Mouse (Mus musculus): Measurements from ENCODE around the gene Dlx1. TPM values are rescaled to one million over a fixed set of nuclear protein-coding genes. Genes with fewer than 3 reads are reported as not detected.
A peak's percentile ranks its signal among the peaks of the same experiment; 100 is the strongest.

The Dlx1 gene
- polyA plus RNA-seq (2015; fragmentation: Nextera tagmentation; extraction: Ambion mirVana): 31.5 and 55.5 TPM in 2 replicates

DNA sequence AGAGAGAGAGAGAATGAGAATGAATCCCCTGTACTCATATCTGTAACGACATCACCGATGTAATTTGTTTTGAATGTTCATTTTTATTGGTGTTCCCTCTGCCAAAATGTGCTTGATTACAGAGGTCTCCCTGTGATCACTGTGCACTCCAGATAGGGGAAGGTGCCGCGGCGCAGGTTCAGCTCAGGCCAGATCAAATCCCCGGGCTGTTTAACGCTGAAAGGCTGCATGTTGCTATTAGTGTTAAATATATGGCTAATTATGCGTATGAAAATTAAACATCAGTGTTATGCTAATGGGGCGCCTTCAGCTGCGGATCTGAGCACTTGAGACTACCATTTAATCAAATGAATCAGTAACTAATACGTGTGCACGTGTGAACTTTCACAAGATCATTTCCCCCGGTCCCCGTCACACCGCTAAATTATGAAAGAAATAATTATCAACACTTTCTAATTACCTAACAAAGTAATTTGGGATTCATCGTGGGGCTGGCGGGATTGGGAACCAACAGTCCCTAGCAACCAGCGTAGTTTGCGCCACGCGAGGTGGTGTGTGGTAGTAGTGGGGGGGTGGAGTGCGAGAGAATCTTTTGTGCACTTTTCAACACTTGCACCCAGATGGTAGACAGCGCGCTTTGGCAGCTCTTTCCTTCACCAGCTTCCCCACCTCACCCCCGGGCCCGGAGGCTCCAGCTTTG, at the start of gene Dlx1:
Gene Dlx1 (plus strand): TSS at position 100 of the 700 bp plus-strand sequence.
- Histone ChIP-seq H3K36me3 (ENCODE audit: control insufficient read depth, insufficient read depth, low read length) (no peaks in the 10 kb centered on the region), H3K4me2 (ENCODE audit: low read length) (peak within 1 kb of the TSS; percentile 48), H3K9me3 (replicated peaks; ENCODE audit: control insufficient read depth, low read length, poor library complexity, severe bottlenecking) (no peaks in the 10 kb centered on the region), H3K9ac (ENCODE audit: low read depth, low read length) (peak within 1 kb of the TSS; percentile 59; the same call in 1 of the 2 replicates), H3K4me3 (ENCODE audit: low read depth, low read length) (peak within 1 kb of the TSS; percentile 39), H3K27ac (ENCODE audit: low read length) (peak within 1 kb of the TSS; percentile 63), H3K4me1 (ENCODE audit: control insufficient read depth, insufficient read depth, low read length) (peaks cover 8% of the 10 kb centered on the region; the same call in 1 of the 2 replicates), H3K27me3 (ENCODE audit: control insufficient read depth, insufficient read depth, low read depth, low read length) (peaks cover 82% of the 10 kb centered on the region)
- WGBS: under 1% methylated on average over 26 of the region's 26 CpGs
- no peak for ATAC-seq

DNA sequence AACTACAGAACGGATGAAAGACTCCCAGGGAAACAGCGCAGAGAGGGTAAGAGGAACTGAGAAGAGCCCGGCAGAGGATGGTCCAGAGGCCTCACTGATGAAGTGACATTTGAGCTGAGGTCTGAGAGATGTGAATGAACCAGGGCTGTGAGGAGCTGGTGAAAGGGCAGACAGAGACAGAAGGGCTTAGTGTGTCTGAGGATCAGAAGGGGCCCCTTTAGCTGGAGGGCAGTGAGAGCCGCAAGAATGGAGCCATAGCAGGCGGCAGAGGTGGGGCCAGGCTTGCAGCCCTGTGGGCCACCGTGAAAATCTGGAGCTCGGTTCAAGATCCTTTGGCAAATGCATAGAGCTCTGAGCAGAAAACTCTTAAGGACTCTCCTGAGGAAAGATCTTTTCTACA, 48.0 kb upstream of the Dlx1 start:
- Histone ChIP-seq H3K9ac (ENCODE audit: low read depth, low read length) (no peak overlapping the region), H3K9me3 (replicated peaks; ENCODE audit: control insufficient read depth, low read length, poor library complexity, severe bottlenecking) (no peaks in the 10 kb centered on the region), H3K4me2 (ENCODE audit: low read length) (no peak overlapping the region), H3K4me1 (ENCODE audit: control insufficient read depth, insufficient read depth, low read length) (no peaks in the 10 kb centered on the region), H3K27ac (ENCODE audit: low read length) (no peak overlapping the region), H3K27me3 (ENCODE audit: control insufficient read depth, insufficient read depth, low read depth, low read length) (no peaks in the 10 kb centered on the region), H3K4me3 (ENCODE audit: low read depth, low read length) (no peak overlapping the region), H3K36me3 (ENCODE audit: control insufficient read depth, insufficient read depth, low read length) (no peaks in the 10 kb centered on the region)
- ATAC-seq: no peak
- WGBS: 12% methylated on average over 7 of the region's 7 CpGs

DNA sequence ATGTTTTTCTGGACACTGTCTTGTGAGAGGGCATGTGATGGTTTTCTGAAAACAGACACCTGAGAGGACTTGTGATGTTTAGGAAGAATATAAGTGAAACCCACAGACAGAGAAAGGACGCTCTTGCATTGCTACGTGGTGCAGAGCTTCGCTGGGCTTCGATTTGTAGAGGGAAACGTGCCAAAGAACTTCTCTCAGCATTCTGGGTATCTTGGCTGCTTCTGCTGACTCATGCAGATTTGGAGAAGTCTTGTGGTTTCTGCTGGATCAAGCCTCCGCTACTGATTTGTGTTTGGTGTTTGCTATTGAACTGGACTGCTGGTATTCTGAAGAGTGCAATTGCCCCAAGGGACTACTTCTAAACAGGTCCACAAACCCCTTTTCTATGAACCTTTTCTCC, 46.1 kb upstream of the Dlx1 start:
- H3K4me3 ChIP-seq (ENCODE audit: low read depth, low read length): no peak overlapping the region
- no peak overlapping the region for H3K9ac ChIP-seq (ENCODE audit: low read depth, low read length)
- H3K4me2 ChIP-seq (ENCODE audit: low read length): no peak overlapping the region
- 85% methylated on average over 6 of the region's 6 CpGs for WGBS
- H3K9me3 ChIP-seq (replicated peaks; ENCODE audit: control insufficient read depth, low read length, poor library complexity, severe bottlenecking): no peaks in the 10 kb centered on the region
- H3K27ac ChIP-seq (ENCODE audit: low read length): no peak overlapping the region
- no peak for ATAC-seq
- no peaks in the 10 kb centered on the region for H3K36me3 ChIP-seq (ENCODE audit: control insufficient read depth, insufficient read depth, low read length)
- H3K27me3 ChIP-seq (ENCODE audit: control insufficient read depth, insufficient read depth, low read depth, low read length): no peaks in the 10 kb centered on the region
- no peaks in the 10 kb centered on the region for H3K4me1 ChIP-seq (ENCODE audit: control insufficient read depth, insufficient read depth, low read length)

- Histone ChIP-seq H3K9ac (ENCODE audit: low read depth, low read length) (no peak overlapping the region), H3K4me2 (ENCODE audit: low read length) (no peak overlapping the region), H3K27me3 (ENCODE audit: control insufficient read depth, insufficient read depth, low read depth, low read length) (no peaks in the 10 kb centered on the region), H3K4me1 (ENCODE audit: control insufficient read depth, insufficient read depth, low read length) (no peaks in the 10 kb centered on the region), H3K36me3 (ENCODE audit: control insufficient read depth, insufficient read depth, low read length) (no peaks in the 10 kb centered on the region), H3K4me3 (ENCODE audit: low read depth, low read length) (no peak overlapping the region), H3K27ac (ENCODE audit: low read length) (no peak overlapping the region), H3K9me3 (replicated peaks; ENCODE audit: control insufficient read depth, low read length, poor library complexity, severe bottlenecking) (no peaks in the 10 kb centered on the region)
- WGBS: 64% methylated on average over 10 of the region's 10 CpGs
- no peak for ATAC-seq
Measured at GRCm38 (mm10) chr2:71483046-71483716, 44.7 kb upstream of the Dlx1 start.

- no peak overlapping the region for H3K9ac ChIP-seq (ENCODE audit: low read depth, low read length)
- no peak overlapping the region for H3K4me3 ChIP-seq (ENCODE audit: low read depth, low read length)
- H3K27me3 ChIP-seq (ENCODE audit: control insufficient read depth, insufficient read depth, low read depth, low read length): no peaks in the 10 kb centered on the region
- no peaks in the 10 kb centered on the region for H3K9me3 ChIP-seq (replicated peaks; ENCODE audit: control insufficient read depth, low read length, poor library complexity, severe bottlenecking)
- H3K4me1 ChIP-seq (ENCODE audit: control insufficient read depth, insufficient read depth, low read length): no peaks in the 10 kb centered on the region
- H3K4me2 ChIP-seq (ENCODE audit: low read length): no peak overlapping the region
- H3K36me3 ChIP-seq (ENCODE audit: control insufficient read depth, insufficient read depth, low read length): no peaks in the 10 kb centered on the region
- 30% methylated on average over 5 of the region's 5 CpGs for WGBS
- no peak overlapping the region for H3K27ac ChIP-seq (ENCODE audit: low read length)
- no peak for ATAC-seq
Measured at GRCm38 (mm10) chr2:71483717-71484066, 44.2 kb upstream of the Dlx1 start.

GRCm38 (mm10) chr2:71491295-71491694, 36.6 kb upstream of the Dlx1 start:
- H3K4me2 ChIP-seq (ENCODE audit: low read length): no peak overlapping the region
- no peak for ATAC-seq
- no peak overlapping the region for H3K9ac ChIP-seq (ENCODE audit: low read depth, low read length)
- H3K4me3 ChIP-seq (ENCODE audit: low read depth, low read length): no peak overlapping the region
- no peak overlapping the region for H3K27ac ChIP-seq (ENCODE audit: low read length)
- H3K4me1 ChIP-seq (ENCODE audit: control insufficient read depth, insufficient read depth, low read length): peaks cover 11% of the 10 kb centered on the region
- no peaks in the 10 kb centered on the region for H3K9me3 ChIP-seq (replicated peaks; ENCODE audit: control insufficient read depth, low read length, poor library complexity, severe bottlenecking)
- no peaks in the 10 kb centered on the region for H3K27me3 ChIP-seq (ENCODE audit: control insufficient read depth, insufficient read depth, low read depth, low read length)
- H3K36me3 ChIP-seq (ENCODE audit: control insufficient read depth, insufficient read depth, low read length): no peaks in the 10 kb centered on the region

DNA sequence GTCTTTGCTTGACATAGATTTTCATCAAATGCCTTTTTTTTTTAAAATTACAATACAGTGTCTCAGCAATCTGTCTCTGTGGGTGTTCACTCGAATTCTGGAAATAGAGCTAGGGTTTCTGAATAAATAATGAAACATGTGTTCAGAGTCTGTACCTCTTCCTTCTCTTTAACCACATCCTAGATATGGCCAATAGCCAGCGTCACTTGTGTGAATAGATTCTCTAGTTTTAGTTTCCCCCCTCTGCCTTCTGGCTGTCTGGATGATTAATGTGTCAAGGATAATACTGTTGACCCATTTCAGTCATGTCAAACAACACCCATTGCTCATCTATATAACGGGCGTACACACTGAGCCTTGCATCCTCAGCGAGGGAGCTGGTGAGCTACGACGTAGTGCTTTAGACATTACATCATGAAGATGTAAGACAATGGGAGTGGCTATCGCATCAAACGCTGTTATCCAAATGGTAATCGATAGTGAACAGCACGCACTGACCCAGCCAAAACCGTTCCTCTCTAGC, 34.7 kb upstream of the Dlx1 start:
- no peak for ATAC-seq
- H3K27ac ChIP-seq (ENCODE audit: low read length): no peak overlapping the region
- H3K9me3 ChIP-seq (replicated peaks; ENCODE audit: control insufficient read depth, low read length, poor library complexity, severe bottlenecking): no peaks in the 10 kb centered on the region
- H3K4me3 ChIP-seq (ENCODE audit: low read depth, low read length): no peak overlapping the region
- no peak overlapping the region for H3K4me2 ChIP-seq (ENCODE audit: low read length)
- H3K27me3 ChIP-seq (ENCODE audit: control insufficient read depth, insufficient read depth, low read depth, low read length): no peaks in the 10 kb centered on the region
- H3K9ac ChIP-seq (ENCODE audit: low read depth, low read length): no peak overlapping the region
- peaks cover 11% of the 10 kb centered on the region for H3K4me1 ChIP-seq (ENCODE audit: control insufficient read depth, insufficient read depth, low read length)
- WGBS: 78% methylated on average over 12 of the region's 12 CpGs
- no peaks in the 10 kb centered on the region for H3K36me3 ChIP-seq (ENCODE audit: control insufficient read depth, insufficient read depth, low read length)

DNA sequence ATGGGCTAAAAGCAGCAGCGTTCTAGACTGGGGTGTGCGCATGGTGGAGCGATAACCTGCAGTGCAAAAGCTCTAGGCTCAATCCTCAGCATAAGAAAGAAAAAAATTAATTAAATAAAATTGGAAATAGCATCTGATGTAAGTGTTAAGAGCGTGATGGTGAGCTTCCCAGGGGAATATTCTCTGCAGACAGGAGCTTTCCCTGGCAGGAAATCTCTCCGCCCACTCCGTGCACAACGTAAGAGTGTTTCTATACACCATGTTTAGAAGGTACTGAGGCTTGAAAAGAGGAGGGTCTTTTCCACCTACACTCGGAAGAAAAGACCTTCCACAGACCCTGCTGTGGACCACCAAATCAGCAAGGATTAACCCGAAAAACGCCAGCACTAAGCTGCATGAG, 33.4 kb upstream of the Dlx1 start:
- no peak overlapping the region for H3K9ac ChIP-seq (ENCODE audit: low read depth, low read length)
- no peaks in the 10 kb centered on the region for H3K9me3 ChIP-seq (replicated peaks; ENCODE audit: control insufficient read depth, low read length, poor library complexity, severe bottlenecking)
- peak; percentile 51; the same call in 1 of the 2 replicates for ATAC-seq
- H3K27ac ChIP-seq (ENCODE audit: low read length): peak overlapping the region; percentile 47
- no peaks in the 10 kb centered on the region for H3K27me3 ChIP-seq (ENCODE audit: control insufficient read depth, insufficient read depth, low read depth, low read length)
- H3K4me2 ChIP-seq (ENCODE audit: low read length): peak overlapping the region; percentile 8
- WGBS: 34% methylated on average over 10 of the region's 10 CpGs
- H3K36me3 ChIP-seq (ENCODE audit: control insufficient read depth, insufficient read depth, low read length): no peaks in the 10 kb centered on the region
- peaks cover 11% of the 10 kb centered on the region for H3K4me1 ChIP-seq (ENCODE audit: control insufficient read depth, insufficient read depth, low read length)
- H3K4me3 ChIP-seq (ENCODE audit: low read depth, low read length): no peak overlapping the region

DNA sequence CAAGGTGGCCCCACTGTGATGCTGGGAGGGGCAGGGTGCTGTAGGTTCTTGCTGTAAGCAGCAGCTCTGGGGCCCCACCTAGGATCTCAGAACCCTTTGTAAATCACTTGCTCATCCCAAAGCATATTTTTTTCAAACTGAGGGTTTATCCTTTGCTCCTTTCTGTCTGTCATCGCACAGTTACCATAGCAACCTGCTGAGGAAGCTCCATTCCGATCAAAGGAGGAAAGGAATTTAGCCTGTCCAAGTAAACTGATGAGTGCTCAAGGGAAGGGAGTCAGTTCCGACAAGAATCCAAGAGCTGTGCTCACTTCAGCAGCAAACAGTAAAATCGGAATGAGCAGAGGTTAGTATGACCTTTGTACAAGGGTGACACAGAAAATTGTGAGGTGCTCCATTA, 32.9 kb upstream of the Dlx1 start:
- 11% methylated on average over 4 of the region's 4 CpGs for WGBS
- no peak overlapping the region for H3K9ac ChIP-seq (ENCODE audit: low read depth, low read length)
- no peak overlapping the region for H3K4me3 ChIP-seq (ENCODE audit: low read depth, low read length)
- peaks cover 11% of the 10 kb centered on the region for H3K4me1 ChIP-seq (ENCODE audit: control insufficient read depth, insufficient read depth, low read length)
- no peaks in the 10 kb centered on the region for H3K9me3 ChIP-seq (replicated peaks; ENCODE audit: control insufficient read depth, low read length, poor library complexity, severe bottlenecking)
- H3K36me3 ChIP-seq (ENCODE audit: control insufficient read depth, insufficient read depth, low read length): no peaks in the 10 kb centered on the region
- peak; percentile 73 for ATAC-seq
- no peaks in the 10 kb centered on the region for H3K27me3 ChIP-seq (ENCODE audit: control insufficient read depth, insufficient read depth, low read depth, low read length)
- H3K4me2 ChIP-seq (ENCODE audit: low read length): peak overlapping the region; percentile 8
- H3K27ac ChIP-seq (ENCODE audit: low read length): peak overlapping the region; percentile 47

All from midbrain, embryonic 16.5 days (tissue).